In genomic region chr3:143103333-143103732, GRCm38 (mm10) we compare ENCODE assay signal across 9 mouse cellular contexts.
DNase-seq lines count a peak whose midpoint lies in the region; ATAC-seq lines count a peak whose summit lies in the region.
"Had no signal": no experiment of that assay in that cellular context is flagged by ENCODE, and none has a peak within 500 bp of the region (broad histone marks: within the 10 kb centered on the region; RNA-seq: fewer than 3 reads in every experiment).

No protein-coding gene starts in this region.

- no peaks in the 10 kb centered on the region for H3K27me3 ChIP-seq in hindbrain, embryonic 13.5 days
- no peaks in the 10 kb centered on the region for H3K27me3 ChIP-seq in hindbrain, embryonic 12.5 days
- H3K27me3 ChIP-seq in intestine, embryonic 14.5 days (replicated peaks; ENCODE audit: control insufficient read depth, insufficient read depth, low read length) = 0 out of 2 replicates have a peak, but pooled peaks cover 13% of the 10 kb centered on the region

- no peak overlapping the region for H3K4me3 ChIP-seq in hindbrain, embryonic 13.5 days
- no peak overlapping the region for H3K4me3 ChIP-seq in hindbrain, embryonic 12.5 days
- H3K4me3 ChIP-seq in intestine, embryonic 14.5 days (ENCODE audit: low read depth, low read length) = no peak overlapping the region

- H3K4me2 ChIP-seq in hindbrain, embryonic 13.5 days = no peak overlapping the region
- no peak overlapping the region for H3K4me2 ChIP-seq in hindbrain, embryonic 12.5 days (replicated peaks)
- H3K4me2 ChIP-seq in intestine, embryonic 14.5 days (ENCODE audit: low read length) = no peak overlapping the region

- no peak overlapping the region for H3K9ac ChIP-seq in hindbrain, embryonic 13.5 days
- no peak overlapping the region for H3K9ac ChIP-seq in hindbrain, embryonic 12.5 days
- H3K9ac ChIP-seq in intestine, embryonic 14.5 days (ENCODE audit: low read length) = no peak overlapping the region
- H3K9ac ChIP-seq: liver, embryonic 14.5 days had no signal

- DNase-seq in adipocyte (ENCODE audit: low spot score) = peak; percentile 68
- DNase-seq in intestine, embryonic 14.5 days (ENCODE audit: low spot score) = peak; percentile 66
- peak; percentile 75 for DNase-seq in lung, postnatal 36 days
- DNase-seq in ovary, postnatal 36 days (ENCODE audit: low spot score) = no peak
- no peak for DNase-seq in left cerebral cortex, adult 8-10 months (ENCODE audit: low spot score in 2 of 2)
- no peak for DNase-seq in spleen, adult 12 weeks (ENCODE audit: low spot score)

- no peak for ATAC-seq in hindbrain, embryonic 13.5 days (ENCODE audit: low FRiP score)
- ATAC-seq in hindbrain, embryonic 12.5 days (ENCODE audit: low FRiP score) = no peak
- peak; percentile 33 for ATAC-seq in intestine, embryonic 14.5 days (replicated peaks; ENCODE audit: low FRiP score, low TSS enrichment, low read depth)

- H3K36me3 ChIP-seq in hindbrain, embryonic 13.5 days = no peaks in the 10 kb centered on the region
- H3K36me3 ChIP-seq in hindbrain, embryonic 12.5 days = no peaks in the 10 kb centered on the region
- H3K36me3 ChIP-seq in intestine, embryonic 14.5 days (ENCODE audit: control insufficient read depth, insufficient read depth, low read length) = no peaks in the 10 kb centered on the region

- 17% methylated on average over 3 of the region's 3 CpGs for WGBS in hindbrain, embryonic 13.5 days
- WGBS in hindbrain, embryonic 12.5 days = 25% methylated on average over 3 of the region's 3 CpGs
- 18% methylated on average over 3 of the region's 3 CpGs for WGBS in intestine, embryonic 14.5 days

- H3K27ac ChIP-seq in hindbrain, embryonic 13.5 days = peak overlapping the region; percentile 27; the same call in 1 of the 2 replicates
- H3K27ac ChIP-seq in hindbrain, embryonic 12.5 days = no peak overlapping the region
- no peak overlapping the region for H3K27ac ChIP-seq in intestine, embryonic 14.5 days (ENCODE audit: low read depth)
- H3K27ac ChIP-seq: liver, embryonic 14.5 days had no signal

- H3K4me1 ChIP-seq in hindbrain, embryonic 13.5 days (replicated peaks) = peaks cover 38% of the 10 kb centered on the region
- peaks cover 7% of the 10 kb centered on the region for H3K4me1 ChIP-seq in hindbrain, embryonic 12.5 days
- peaks cover 30% of the 10 kb centered on the region for H3K4me1 ChIP-seq in intestine, embryonic 14.5 days (replicated peaks; ENCODE audit: control insufficient read depth, insufficient read depth, low read length)

- H3K9me3 ChIP-seq in hindbrain, embryonic 13.5 days = no peaks in the 10 kb centered on the region
- H3K9me3 ChIP-seq in hindbrain, embryonic 12.5 days (replicated peaks) = no peaks in the 10 kb centered on the region
- no peaks in the 10 kb centered on the region for H3K9me3 ChIP-seq in intestine, embryonic 14.5 days (ENCODE audit: control insufficient read depth, low read length)

Comparison
In these comparisons a context has a peak if more than half of its experiments do, and no peak if none do; other contexts are left out.
1. DNase-seq: peak in adipocyte (single experiment), intestine, embryonic 14.5 days (single experiment) and lung, postnatal 36 days (single experiment); none in ovary, postnatal 36 days (single experiment), left cerebral cortex, adult 8-10 months (0 of 2) and spleen, adult 12 weeks (single experiment).